29 mouse cellular contexts compared by ENCODE assay signal in genomic region chr9:88242530-88242929, GRCm38 (mm10).
DNase-seq lines count a peak whose midpoint lies in the region; ATAC-seq lines count a peak whose summit lies in the region.
"Had no signal": no experiment of that assay in that cellular context is flagged by ENCODE, and none has a peak within 500 bp of the region (broad histone marks: within the 10 kb centered on the region; RNA-seq: fewer than 3 reads in every experiment).

No protein-coding gene starts in this region.

- H3K4me3 ChIP-seq in midbrain, embryonic 14.5 days (replicated peaks; ENCODE audit: low read depth, low read length) = no peak overlapping the region
- no peak overlapping the region for H3K4me3 ChIP-seq in midbrain, embryonic 11.5 days (ENCODE audit: low read depth, low read length)
- H3K4me3 ChIP-seq: embryonic facial prominence, embryonic 10.5 days; embryonic facial prominence, embryonic 13.5 days; erythroblast, embryonic 14.5 days; forebrain, embryonic 12.5 days; forebrain, embryonic 15.5 days; heart, embryonic 15.5 days; hindbrain, embryonic 10.5 days had no signal

- H3K9ac ChIP-seq in midbrain, embryonic 14.5 days (replicated peaks; ENCODE audit: low read length) = 0 out of 2 replicates have a peak overlapping the region, but pooled peaks have one; percentile 9
- no peak overlapping the region for H3K9ac ChIP-seq in midbrain, embryonic 11.5 days (ENCODE audit: low read length)
- H3K9ac ChIP-seq: embryonic facial prominence, embryonic 13.5 days; forebrain, embryonic 12.5 days; forebrain, embryonic 15.5 days; heart, embryonic 12.5 days; heart, embryonic 15.5 days; hindbrain, embryonic 15.5 days had no signal

- H3K4me2 ChIP-seq in midbrain, embryonic 14.5 days (ENCODE audit: low read length) = no peak overlapping the region
- H3K4me2 ChIP-seq in midbrain, embryonic 11.5 days = no peak overlapping the region
- H3K4me2 ChIP-seq: forebrain, embryonic 15.5 days had no signal

- DNase-seq in midbrain, embryonic 14.5 days = no peak
- DNase-seq in midbrain, embryonic 11.5 days (ENCODE audit: low spot score, missing footprints) = no peak
- peak; percentile 27 for DNase-seq in lung, postnatal 10 days
- peak; percentile 68 for DNase-seq in lung, postnatal 36 days
- DNase-seq in cerebellum, postnatal 36 days = no peak
- DNase-seq in gastrocnemius, postnatal 4 days (ENCODE audit: low spot score in 2 of 2) = no peak
- no peak for DNase-seq in ovary, postnatal 14 days (ENCODE audit: low spot score)
- DNase-seq: adrenal gland, adult 2 months; adrenal gland, postnatal 14 days; B cell, adult 2 months; cerebellum, adult 11 months; cerebellum, adult 2 months; cerebellum, adult 9-11 months; cerebellum, postnatal 25 days; embryo, embryonic 11 days; gastrocnemius, postnatal 25 days; heart, postnatal 10 days; heart, postnatal 36 days had no signal

- H3K36me3 ChIP-seq in midbrain, embryonic 14.5 days (ENCODE audit: control insufficient read depth, insufficient read depth, low read length) = no peaks in the 10 kb centered on the region
- no peaks in the 10 kb centered on the region for H3K36me3 ChIP-seq in midbrain, embryonic 11.5 days (ENCODE audit: control insufficient read depth, insufficient read depth, low read length)
- H3K36me3 ChIP-seq: embryonic facial prominence, embryonic 10.5 days; embryonic facial prominence, embryonic 13.5 days; forebrain, embryonic 12.5 days; forebrain, embryonic 15.5 days; G1E; heart, embryonic 12.5 days; heart, embryonic 15.5 days; hindbrain, embryonic 10.5 days; hindbrain, embryonic 15.5 days had no signal

- H3K4me1 ChIP-seq in midbrain, embryonic 14.5 days (ENCODE audit: control insufficient read depth, insufficient read depth, low read length) = peaks cover 5% of the 10 kb centered on the region; the same call in 1 of the 2 replicates
- no peaks in the 10 kb centered on the region; the same call in 1 of the 2 replicates for H3K4me1 ChIP-seq in midbrain, embryonic 11.5 days (ENCODE audit: control insufficient read depth, insufficient read depth, low read length)

- no peaks in the 10 kb centered on the region for H3K9me3 ChIP-seq in midbrain, embryonic 14.5 days (ENCODE audit: control insufficient read depth, low read length)
- no peaks in the 10 kb centered on the region for H3K9me3 ChIP-seq in midbrain, embryonic 11.5 days (ENCODE audit: control insufficient read depth, low read length)
- H3K9me3 ChIP-seq: embryonic facial prominence, embryonic 10.5 days; embryonic facial prominence, embryonic 13.5 days; forebrain, embryonic 12.5 days; forebrain, embryonic 15.5 days; G1E; heart, embryonic 12.5 days; heart, embryonic 15.5 days; hindbrain, embryonic 10.5 days; hindbrain, embryonic 15.5 days had no signal

- ATAC-seq in midbrain, embryonic 14.5 days (ENCODE audit: low FRiP score, low TSS enrichment) = no peak
- no peak for ATAC-seq in midbrain, embryonic 11.5 days (ENCODE audit: low FRiP score)

- H3K27me3 ChIP-seq in midbrain, embryonic 14.5 days (ENCODE audit: control insufficient read depth, insufficient read depth, low read length) = no peaks in the 10 kb centered on the region
- no peaks in the 10 kb centered on the region for H3K27me3 ChIP-seq in midbrain, embryonic 11.5 days (ENCODE audit: control insufficient read depth, insufficient read depth, low read length)
- H3K27me3 ChIP-seq: CH12.LX; embryonic facial prominence, embryonic 13.5 days; forebrain, embryonic 15.5 days; heart, embryonic 12.5 days; heart, embryonic 15.5 days; hindbrain, embryonic 15.5 days had no signal

- no peak overlapping the region for H3K27ac ChIP-seq in midbrain, embryonic 14.5 days (replicated peaks; ENCODE audit: low read depth, low read length)
- H3K27ac ChIP-seq in midbrain, embryonic 11.5 days (ENCODE audit: low read depth, low read length) = no peak overlapping the region
- H3K27ac ChIP-seq: embryonic facial prominence, embryonic 10.5 days; embryonic facial prominence, embryonic 13.5 days; forebrain, embryonic 12.5 days; forebrain, embryonic 15.5 days; heart, embryonic 15.5 days; hindbrain, embryonic 10.5 days; hindbrain, embryonic 15.5 days had no signal

- WGBS in midbrain, embryonic 14.5 days = 91% methylated on average over 7 of the region's 7 CpGs
- WGBS in midbrain, embryonic 11.5 days = 87% methylated on average over 7 of the region's 7 CpGs

Comparison
In these comparisons a context has a peak if more than half of its experiments do, and no peak if none do; other contexts are left out.
1. DNase-seq: peak in lung, postnatal 10 days (single experiment) and lung, postnatal 36 days (single experiment); none in midbrain, embryonic 14.5 days (single experiment), midbrain, embryonic 11.5 days (single experiment), cerebellum, postnatal 36 days (0 of 2), gastrocnemius, postnatal 4 days (0 of 2) and ovary, postnatal 14 days (single experiment).